Mouse (Mus musculus): ENCODE measurements around the gene Spint2. TPM values are rescaled to one million over a fixed set of nuclear protein-coding genes. Genes with fewer than 3 reads are reported as not detected.
A peak's percentile ranks its signal among the peaks of the same experiment; 100 is the strongest.

Spint2 gene
- total and polyA plus RNA-seq, 2 experiments from 2014 or later, result 46.6 to 81.6 TPM

GRCm38 (mm10) chr7:29234661-29235060, 47.1 kb downstream of the Spint2 start:
- Histone ChIP-seq H3K9me3 (replicated peaks; ENCODE audit: control insufficient read depth, low read length) (no peaks in the 10 kb centered on the region), H3K4me1 (ENCODE audit: control insufficient read depth, insufficient read depth) (peaks cover 17% of the 10 kb centered on the region), H3K27me3 (ENCODE audit: control insufficient read depth, insufficient read depth, low read length) (0 out of 2 replicates have a peak, but pooled peaks cover 11% of the 10 kb centered on the region), H3K9ac (replicated peaks; ENCODE audit: low read depth, low read length) (no peak overlapping the region), H3K27ac (ENCODE audit: low read depth) (peak overlapping the region; percentile 87), H3K36me3 (replicated peaks; ENCODE audit: control insufficient read depth, insufficient read depth, low read length) (no peaks in the 10 kb centered on the region), H3K4me2 (ENCODE audit: low read depth, low read length) (no peak overlapping the region), H3K4me3 (ENCODE audit: low read depth, low read length) (no peak overlapping the region)
- no peak for DNase-seq (ENCODE audit: low spot score)
- no peak for TF ChIP-seq EP300 (IDR thresholded peaks at IDR 0.05; ENCODE audit: low read depth)
- peak; percentile 26; the same call in 1 of the 2 replicates for TF ChIP-seq CTCF (IDR thresholded peaks at IDR 0.05; ENCODE audit: low read depth)
- WGBS, result 86% methylated on average over 5 of the region's 5 CpGs
- no peak for ATAC-seq (ENCODE audit: insufficient read depth, low read depth)

- Histone ChIP-seq H3K4me2 (ENCODE audit: low read depth, low read length) (no peak overlapping the region), H3K4me3 (ENCODE audit: low read depth, low read length) (no peak overlapping the region), H3K27me3 (ENCODE audit: control insufficient read depth, insufficient read depth, low read length) (0 out of 2 replicates have a peak, but pooled peaks cover 11% of the 10 kb centered on the region), H3K27ac (ENCODE audit: low read depth) (peak overlapping the region; percentile 87), H3K36me3 (replicated peaks; ENCODE audit: control insufficient read depth, insufficient read depth, low read length) (no peaks in the 10 kb centered on the region), H3K9ac (replicated peaks; ENCODE audit: low read depth, low read length) (no peak overlapping the region; the same call in 1 of the 2 replicates), H3K9me3 (replicated peaks; ENCODE audit: control insufficient read depth, low read length) (no peaks in the 10 kb centered on the region), H3K4me1 (ENCODE audit: control insufficient read depth, insufficient read depth) (peaks cover 9% of the 10 kb centered on the region)
- DNase-seq (ENCODE audit: low spot score), result peak; percentile 89
- 6% methylated on average over 6 of the region's 6 CpGs for WGBS
- TF ChIP-seq EP300 (IDR thresholded peaks at IDR 0.05; ENCODE audit: low read depth), result peak; percentile 36; the same call in 1 of the 2 replicates
- TF ChIP-seq CTCF (IDR thresholded peaks at IDR 0.05; ENCODE audit: low read depth), result no peak
- peak; percentile 49 for ATAC-seq (ENCODE audit: insufficient read depth, low read depth)
Observed at GRCm38 (mm10) chr7:29233745-29234144, 48.0 kb downstream of the Spint2 start.

- Histone ChIP-seq H3K4me3 (ENCODE audit: low read depth, low read length) (peak within 1 kb of the TSS; percentile 75), H3K27ac (ENCODE audit: low read depth) (peak within 1 kb of the TSS; percentile 87), H3K4me1 (ENCODE audit: control insufficient read depth, insufficient read depth) (peaks cover 9% of the 10 kb centered on the region), H3K4me2 (ENCODE audit: low read depth, low read length) (peak within 1 kb of the TSS; percentile 91), H3K9me3 (replicated peaks; ENCODE audit: control insufficient read depth, low read length) (no peaks in the 10 kb centered on the region), H3K27me3 (ENCODE audit: control insufficient read depth, insufficient read depth, low read length) (0 out of 2 replicates have a peak, but pooled peaks cover 11% of the 10 kb centered on the region), H3K9ac (replicated peaks; ENCODE audit: low read depth, low read length) (peak within 1 kb of the TSS; percentile 83), H3K36me3 (replicated peaks; ENCODE audit: control insufficient read depth, insufficient read depth, low read length) (no peaks in the 10 kb centered on the region)
- no peak for TF ChIP-seq CTCF (IDR thresholded peaks at IDR 0.05; ENCODE audit: low read depth)
- TF ChIP-seq EP300 (IDR thresholded peaks at IDR 0.05; ENCODE audit: low read depth), result no peak
- 0 out of 2 replicates have a peak, but pooled peaks have one; percentile 3 for ATAC-seq (ENCODE audit: insufficient read depth, low read depth)
- WGBS, result 2% methylated on average over 55 of the region's 62 CpGs
- DNase-seq (ENCODE audit: low spot score), result no peak
Observed at GRCm38 (mm10) chr7:29232247-29233013, 49.3 kb downstream of the Spint2 start, which contains the start of gene Kcnk6. Gene Kcnk6, minus strand, starts transcription at chr7:29232515.

GRCm38 (mm10) chr7:29231517-29231916, 50.2 kb downstream of the Spint2 start:
- H3K4me1 ChIP-seq (ENCODE audit: control insufficient read depth, insufficient read depth), result peaks cover 9% of the 10 kb centered on the region
- no peak for DNase-seq (ENCODE audit: low spot score)
- peak overlapping the region; percentile 85 for H3K27ac ChIP-seq (ENCODE audit: low read depth)
- ATAC-seq (ENCODE audit: insufficient read depth, low read depth), result no peak
- no peaks in the 10 kb centered on the region for H3K36me3 ChIP-seq (replicated peaks; ENCODE audit: control insufficient read depth, insufficient read depth, low read length)
- H3K4me3 ChIP-seq (ENCODE audit: low read depth, low read length), result peak overlapping the region; percentile 75
- peak overlapping the region; percentile 91 for H3K4me2 ChIP-seq (ENCODE audit: low read depth, low read length)
- no peaks in the 10 kb centered on the region for H3K9me3 ChIP-seq (replicated peaks; ENCODE audit: control insufficient read depth, low read length)
- TF ChIP-seq CTCF (IDR thresholded peaks at IDR 0.05; ENCODE audit: low read depth) (no peak), EP300 (IDR thresholded peaks at IDR 0.05; ENCODE audit: low read depth) (no peak)
- peak overlapping the region; percentile 83; the same call in 1 of the 2 replicates for H3K9ac ChIP-seq (replicated peaks; ENCODE audit: low read depth, low read length)
- 54% methylated on average over 3 of the region's 3 CpGs for WGBS
- 0 out of 2 replicates have a peak, but pooled peaks cover 11% of the 10 kb centered on the region for H3K27me3 ChIP-seq (ENCODE audit: control insufficient read depth, insufficient read depth, low read length)

GRCm38 (mm10) chr7:29230560-29230959, 51.2 kb downstream of the Spint2 start:
- Histone ChIP-seq H3K9ac (replicated peaks; ENCODE audit: low read depth, low read length) (no peak overlapping the region), H3K9me3 (replicated peaks; ENCODE audit: control insufficient read depth, low read length) (no peaks in the 10 kb centered on the region), H3K4me3 (ENCODE audit: low read depth, low read length) (no peak overlapping the region), H3K36me3 (replicated peaks; ENCODE audit: control insufficient read depth, insufficient read depth, low read length) (0 out of 2 replicates have a peak, but pooled peaks cover 4% of the 10 kb centered on the region), H3K27me3 (ENCODE audit: control insufficient read depth, insufficient read depth, low read length) (0 out of 2 replicates have a peak, but pooled peaks cover 11% of the 10 kb centered on the region), H3K27ac (ENCODE audit: low read depth) (peak overlapping the region; percentile 85; the same call in 1 of the 2 replicates), H3K4me2 (ENCODE audit: low read depth, low read length) (peak overlapping the region; percentile 91; the same call in 1 of the 2 replicates), H3K4me1 (ENCODE audit: control insufficient read depth, insufficient read depth) (peaks cover 9% of the 10 kb centered on the region)
- TF ChIP-seq CTCF (IDR thresholded peaks at IDR 0.05; ENCODE audit: low read depth), result no peak
- no peak for TF ChIP-seq EP300 (IDR thresholded peaks at IDR 0.05; ENCODE audit: low read depth)
- ATAC-seq (ENCODE audit: insufficient read depth, low read depth), result no peak
- no peak for DNase-seq (ENCODE audit: low spot score)
- 31% methylated on average over 3 of the region's 3 CpGs for WGBS
